Comparison of ENCODE assay signal across 11 mouse cellular contexts in the genomic region with DNA sequence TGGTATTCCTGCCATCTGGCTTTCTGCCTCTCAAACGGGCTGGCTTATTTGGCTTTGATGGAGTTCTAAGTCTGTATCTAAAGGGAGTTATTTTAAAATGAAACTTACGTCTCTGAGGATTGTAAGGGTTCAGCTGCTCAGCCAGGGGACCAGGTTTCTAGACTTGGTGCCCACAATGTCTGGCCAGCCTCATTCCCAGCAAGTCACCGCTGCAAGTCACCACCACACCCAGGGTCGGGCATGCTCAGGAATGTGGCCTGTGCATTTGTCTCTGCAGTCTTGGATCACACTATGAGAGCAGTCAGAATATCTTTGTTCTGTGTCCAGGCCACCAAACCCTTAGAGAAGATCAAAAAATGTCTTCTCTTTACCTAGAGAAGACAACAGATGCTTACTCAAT.
"Had no signal": no experiment of that assay in that cellular context is flagged by ENCODE, and none has a peak within 500 bp of the region (broad histone marks: within the 10 kb centered on the region; RNA-seq: fewer than 3 reads in every experiment).

No protein-coding gene starts in this region.

- H3K4me3 ChIP-seq: left cerebral cortex, adult 2 months; limb, embryonic 10.5 days; liver, embryonic 12.5 days; midbrain, embryonic 13.5 days; neural tube, embryonic 15.5 days had no signal

- H3K9ac ChIP-seq: liver, embryonic 12.5 days; midbrain, embryonic 13.5 days; neural tube, embryonic 15.5 days had no signal

- H3K27me3 ChIP-seq: liver, embryonic 12.5 days; midbrain, embryonic 13.5 days; neural tube, embryonic 15.5 days had no signal

- H3K9me3 ChIP-seq: limb, embryonic 10.5 days; liver, embryonic 12.5 days; midbrain, embryonic 13.5 days; neural tube, embryonic 15.5 days had no signal

- H3K27ac ChIP-seq: kidney, postnatal 0 days; left cerebral cortex, adult 2 months; limb, embryonic 10.5 days; liver, embryonic 12.5 days; midbrain, embryonic 13.5 days; neural tube, embryonic 15.5 days had no signal

- H3K36me3 ChIP-seq: limb, embryonic 10.5 days; liver, embryonic 12.5 days; midbrain, embryonic 13.5 days; neural tube, embryonic 15.5 days had no signal

- DNase-seq: kidney, adult 11 months; kidney, adult 9 months; kidney, postnatal 4 days; lung, postnatal 36 days; right cerebral cortex, postnatal 4 days had no signal
